Mouse (Mus musculus) kidney, embryonic 14.5 days (tissue): ENCODE data around the gene Gbp2. TPM values are rescaled to one million over a fixed set of nuclear protein-coding genes. Genes with fewer than 3 reads are reported as not detected.
"Not testable (repeated sequence)": the region's sequence is repeated elsewhere in the genome, so short reads cannot be mapped to it uniquely, and the experiment has no call there.

Source experiments
- ATAC-seq: fragments of 200-750 bp; cut with Nextera tagmentation; 2 replicates; pipeline ENCODE4 v1.8.0; 2017; ENCODE audit warnings: moderate number of reproducible peaks, mild to moderate bottlenecking, moderate TSS enrichment, moderate library complexity; ENCODE audit not compliant: low FRiP score, low TSS enrichment
- H3K27ac ChIP-seq: fragments of 300-500 bp; sonication (generic); 2 replicates; pipeline ENCODE4 v1.5.1; 2014; ENCODE audit warnings: low read depth, mild to moderate bottlenecking, low read length, moderate library complexity, mixed read lengths
- H3K27me3 ChIP-seq: fragments of 300-500 bp; sonication (generic); 2 replicates; pipeline ENCODE4 v1.6.1; 2014; ENCODE audit warnings: mild to moderate bottlenecking, low read length; ENCODE audit not compliant: control insufficient read depth, insufficient read depth
- H3K36me3 ChIP-seq: fragments of 300-500 bp; sonication (generic); 2 replicates; pipeline ENCODE4 v1.6.1; 2014; ENCODE audit warnings: low read length, mixed read lengths; ENCODE audit not compliant: control insufficient read depth, insufficient read depth
- H3K4me1 ChIP-seq: fragments of 300-500 bp; sonication (generic); 2 replicates; pipeline ENCODE4 v1.6.1; 2014; ENCODE audit warnings: low read length, mixed read lengths; ENCODE audit not compliant: control insufficient read depth, insufficient read depth
- H3K4me2 ChIP-seq: fragments of 300-500 bp; sonication (generic); replicated peaks from 2 replicates; pipeline ENCODE4 v1.6.1; 2014; ENCODE audit warnings: low read depth, mild to moderate bottlenecking, low read length
- H3K4me3 ChIP-seq: fragments of 300-500 bp; sonication (generic); 2 replicates; pipeline ENCODE4 v1.5.1; 2014; ENCODE audit warnings: mild to moderate bottlenecking, low read length
- H3K9ac ChIP-seq: fragments of 300-500 bp; sonication (generic); 2 replicates; pipeline ENCODE4 v1.6.1; 2014; ENCODE audit warnings: low read depth, mild to moderate bottlenecking, low read length, moderate library complexity
- H3K9me3 ChIP-seq: fragments of 300-500 bp; sonication (generic); 2 replicates; pipeline ENCODE4 v1.6.1; 2016; ENCODE audit warnings: low read length; ENCODE audit not compliant: control insufficient read depth
- WGBS: fragments of 180-500 bp; shearing (Covaris S2); extraction: QIAGEN DNeasy Blood & Tissue Kit; methylation state at CpG from one replicate; pipeline ENCODE4 v1.1.7; 2014; 5-methylcytosine and 5-hydroxymethylcytosine counted together
- polyA plus RNA-seq: library from polyadenylated mRNA; unstranded; fragments of >200 nt; fragmentation: Nextera tagmentation; extraction: Ambion mirVana; gene quantifications from 2 replicates; pipeline ENCODE4 v1.2.1, GENCODE M21; 2014

Gbp2 gene
- polyA plus RNA-seq, 1 experiment from 2014 or later, result 1.2 TPM

GRCm38 (mm10) chr3:142597923-142598322, 22.5 kb upstream of the Gbp2 start:
- ATAC-seq, result no peak
- H3K9me3 ChIP-seq, result no peaks in the 10 kb centered on the region
- 87% methylated on average over 3 of the region's 3 CpGs for WGBS
- no peaks in the 10 kb centered on the region for H3K36me3 ChIP-seq
- no peak overlapping the region for H3K27ac ChIP-seq
- H3K27me3 ChIP-seq, result no peaks in the 10 kb centered on the region
- H3K4me1 ChIP-seq, result no peaks in the 10 kb centered on the region
- H3K4me2 ChIP-seq, result no peak overlapping the region
- H3K9ac ChIP-seq, result no peak overlapping the region
- no peak overlapping the region for H3K4me3 ChIP-seq

- no peak for ATAC-seq
- Histone ChIP-seq H3K27me3 (no peaks in the 10 kb centered on the region), H3K4me3 (no peak overlapping the region), H3K9me3 (no peaks in the 10 kb centered on the region), H3K27ac (no peak overlapping the region), H3K9ac (no peak overlapping the region), H3K4me2 (no peak overlapping the region), H3K36me3 (no peaks in the 10 kb centered on the region), H3K4me1 (no peaks in the 10 kb centered on the region)
Measured at GRCm38 (mm10) chr3:142601675-142602074, 18.7 kb upstream of the Gbp2 start.

GRCm38 (mm10) chr3:142618658-142619057, 1.7 kb upstream of the Gbp2 start:
- no peaks in the 10 kb centered on the region for H3K36me3 ChIP-seq
- H3K27me3 ChIP-seq, result no peaks in the 10 kb centered on the region
- no peaks in the 10 kb centered on the region for H3K9me3 ChIP-seq
- no peak overlapping the region for H3K4me2 ChIP-seq
- ATAC-seq, result no peak
- H3K9ac ChIP-seq, result no peak overlapping the region
- H3K4me1 ChIP-seq, result no peaks in the 10 kb centered on the region
- WGBS, result 76% methylated on average over 3 of the region's 3 CpGs
- no peak overlapping the region for H3K4me3 ChIP-seq
- no peak overlapping the region for H3K27ac ChIP-seq

DNA sequence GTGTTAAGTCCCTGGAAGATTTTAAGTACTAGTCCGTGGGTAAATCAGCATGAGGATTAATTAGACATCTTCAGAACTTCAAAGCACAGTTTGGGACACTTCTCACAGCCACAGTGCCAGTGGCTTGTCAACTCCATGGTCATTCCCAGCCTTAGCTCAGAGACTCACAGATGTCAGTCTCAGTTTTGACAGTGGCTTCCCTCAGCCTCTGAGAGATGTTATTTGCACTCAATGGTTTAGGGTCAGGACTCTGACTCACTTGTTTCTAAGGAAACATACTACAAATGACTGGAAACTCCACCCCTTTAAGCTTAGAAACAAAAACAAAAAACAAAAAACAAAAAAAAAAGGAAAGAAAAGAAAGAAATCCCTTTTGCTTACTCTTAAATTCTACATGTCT, 796 bp upstream of the Gbp2 start:
- no peak overlapping the region for H3K4me2 ChIP-seq
- H3K27ac ChIP-seq, result no peak overlapping the region
- 52% methylated on average over 1 of the region's 1 CpGs for WGBS
- H3K36me3 ChIP-seq, result no peaks in the 10 kb centered on the region
- no peaks in the 10 kb centered on the region for H3K9me3 ChIP-seq
- H3K9ac ChIP-seq, result no peak overlapping the region
- H3K27me3 ChIP-seq, result no peaks in the 10 kb centered on the region
- H3K4me1 ChIP-seq, result no peaks in the 10 kb centered on the region
- H3K4me3 ChIP-seq, result no peak overlapping the region
- no peak for ATAC-seq

GRCm38 (mm10) chr3:142620956-142621562, 657 bp downstream of the Gbp2 start:
- H3K36me3 ChIP-seq, result no peaks in the 10 kb centered on the region
- no peaks in the 10 kb centered on the region for H3K27me3 ChIP-seq
- 54% methylated on average over 3 of the region's 3 CpGs for WGBS
- H3K9ac ChIP-seq, result no peak overlapping the region
- H3K4me1 ChIP-seq, result no peaks in the 10 kb centered on the region
- H3K4me3 ChIP-seq, result no peak overlapping the region
- H3K27ac ChIP-seq, result no peak overlapping the region
- no peak for ATAC-seq
- no peak overlapping the region; the same call in 1 of the 2 replicates for H3K4me2 ChIP-seq
- H3K9me3 ChIP-seq, result no peaks in the 10 kb centered on the region

DNA sequence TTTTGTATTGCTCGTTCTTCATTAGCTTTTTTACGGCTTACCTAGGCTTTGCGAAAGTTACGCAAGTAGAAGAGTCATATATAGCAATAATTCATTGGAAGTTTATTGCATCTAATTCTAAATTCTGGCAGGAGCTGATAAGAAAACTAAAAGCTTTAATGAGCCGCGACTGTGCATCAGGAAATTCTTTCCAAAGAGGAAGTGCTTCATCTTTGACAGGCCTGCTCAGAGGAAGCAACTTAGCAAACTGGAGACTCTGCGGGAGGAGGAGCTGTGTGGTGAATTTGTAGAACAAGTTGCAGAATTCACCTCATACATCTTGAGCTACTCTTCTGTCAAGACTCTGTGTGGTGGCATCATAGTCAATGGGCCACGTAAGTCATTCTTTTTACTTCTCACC, 10.0 kb downstream of the Gbp2 start:
- Histone ChIP-seq H3K27me3 (no peaks in the 10 kb centered on the region), H3K9me3 (no peaks in the 10 kb centered on the region), H3K4me3 (no peak overlapping the region), H3K27ac (no peak overlapping the region), H3K9ac (no peak overlapping the region), H3K4me2 (no peak overlapping the region), H3K36me3 (no peaks in the 10 kb centered on the region), H3K4me1 (no peaks in the 10 kb centered on the region)
- WGBS, result 43% methylated on average over 8 of the region's 8 CpGs
- ATAC-seq, result no peak

GRCm38 (mm10) chr3:142640201-142640600, 19.8 kb downstream of the Gbp2 start:
- Histone ChIP-seq H3K27me3 (0 out of 2 replicates have a peak, but pooled peaks cover 2% of the 10 kb centered on the region), H3K4me1 (no peaks in the 10 kb centered on the region), H3K9ac (no peak overlapping the region), H3K27ac (no peak overlapping the region), H3K9me3 (no peaks in the 10 kb centered on the region), H3K36me3 (no peaks in the 10 kb centered on the region), H3K4me3 (no peak overlapping the region), H3K4me2 (0 out of 2 replicates have a peak overlapping the region, but pooled peaks have one; percentile 12)
- 3% methylated on average over 9 of the region's 9 CpGs for WGBS
- no peak for ATAC-seq

GRCm38 (mm10) chr3:142645949-142646348, 25.5 kb downstream of the Gbp2 start:
- not testable (repeated sequence) for H3K27me3 ChIP-seq, ATAC-seq, H3K9me3 ChIP-seq, H3K4me2 ChIP-seq, H3K4me1 ChIP-seq, H3K9ac ChIP-seq, H3K27ac ChIP-seq, H3K36me3 ChIP-seq, H3K4me3 ChIP-seq
- 23% methylated on average over 2 of the region's 2 CpGs for WGBS

- not testable (repeated sequence) for H3K27ac ChIP-seq, H3K4me2 ChIP-seq, H3K9me3 ChIP-seq, H3K4me1 ChIP-seq, H3K27me3 ChIP-seq, ATAC-seq, H3K4me3 ChIP-seq, H3K9ac ChIP-seq, H3K36me3 ChIP-seq
- WGBS, result 54% methylated on average over 7 of the region's 7 CpGs
Measured at GRCm38 (mm10) chr3:142647836-142648235, 27.4 kb downstream of the Gbp2 start.
